Mouse (Mus musculus): Measurements from ENCODE around the gene Taok1.

DNA sequence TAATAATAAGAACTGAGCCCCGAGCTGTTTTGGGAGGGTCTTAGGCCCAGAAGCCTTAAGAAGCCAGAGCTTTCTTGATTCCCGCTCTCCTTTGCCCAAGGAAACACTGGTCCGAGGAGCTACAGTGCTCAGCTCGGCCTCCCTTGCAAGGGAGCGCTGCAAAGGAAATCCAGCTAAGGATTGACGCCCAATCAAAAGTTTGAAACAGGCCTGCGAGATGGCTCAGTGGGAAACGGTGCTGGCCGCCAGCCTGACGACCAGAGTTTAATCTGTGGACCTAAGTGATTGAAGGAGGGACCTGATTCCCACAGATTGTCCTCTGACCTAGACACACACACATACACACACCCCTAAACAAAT, 93.8 kb downstream of the Taok1 start:
- TF ChIP-seq CTCF (IDR thresholded peaks at IDR 0.05; ENCODE audit: borderline replicate concordance, extremely low read depth, insufficient read depth, insufficient read length): no peak
- no peak for TF ChIP-seq POLR2A (IDR thresholded peaks at IDR 0.05; ENCODE audit: borderline replicate concordance, extremely low read depth, insufficient read depth, insufficient read length, poor library complexity, severe bottlenecking)

All from brain, embryonic 14.5 days (tissue).